Mouse (Mus musculus) C2C12 (cell line): ENCODE data around the gene Tmprss3. TPM values are rescaled to one million over a fixed set of nuclear protein-coding genes. Genes with fewer than 3 reads are reported as not detected.

Source experiments
- H3K27me3 ChIP-seq: one replicate; pipeline ENCODE4 v1.6.1; 2011; ENCODE audit not compliant: control insufficient read depth, insufficient read depth, insufficient read length
- H3K36me3 ChIP-seq: one replicate; pipeline ENCODE4 v1.6.1; 2011; ENCODE audit not compliant: control insufficient read depth, insufficient read depth
- H3K4me3 ChIP-seq: one replicate; pipeline ENCODE4 v1.5.1; 2011; ENCODE audit warnings: mild to moderate bottlenecking, control low read depth; ENCODE audit not compliant: poor library complexity, insufficient read depth, severe bottlenecking
- H3K79me2 ChIP-seq: one replicate; pipeline ENCODE4 v1.6.1; 2011; ENCODE audit not compliant: control insufficient read depth, insufficient read depth
- H3K79me3 ChIP-seq: one replicate; pipeline ENCODE4 v1.6.1; 2011; ENCODE audit warnings: low read depth, control low read depth
- H3ac ChIP-seq: one replicate; pipeline ENCODE3; 2011; ENCODE audit warnings: low read depth; ENCODE audit not compliant: control insufficient read depth, insufficient read length
- CEBPB ChIP-seq: IDR thresholded peaks from one replicate; pipeline ENCODE4 v1.6.1; 2011; ENCODE audit warnings: low read depth, mild to moderate bottlenecking, control low read depth, moderate library complexity
- CTCF ChIP-seq: IDR thresholded peaks from one replicate; pipeline ENCODE4 v1.5.1; 2011; ENCODE audit not compliant: control insufficient read depth, insufficient read depth, insufficient read length
- FOSL1 ChIP-seq: IDR thresholded peaks from one replicate; pipeline ENCODE4 v1.8.0; 2011; ENCODE audit warnings: mild to moderate bottlenecking, low read length; ENCODE audit not compliant: poor library complexity, insufficient read depth, severe bottlenecking
- MAX ChIP-seq: IDR thresholded peaks from one replicate; pipeline ENCODE4 v1.6.1; 2011; ENCODE audit warnings: mild to moderate bottlenecking, control low read depth
- MYOD1 ChIP-seq: IDR thresholded peaks from one replicate; pipeline ENCODE4 v1.6.1; 2011; ENCODE audit warnings: low read depth; ENCODE audit not compliant: control insufficient read depth, insufficient read length
- MYOG ChIP-seq: IDR thresholded peaks from one replicate; pipeline ENCODE4 v1.6.1; 2011; ENCODE audit not compliant: control insufficient read depth, insufficient read length; ENCODE audit errors: extremely low read depth
- USF1 ChIP-seq: IDR thresholded peaks from one replicate; pipeline ENCODE4 v1.6.1; 2011; ENCODE audit warnings: low read depth, mild to moderate bottlenecking, control low read depth, moderate library complexity
- polyA plus RNA-seq: library from polyadenylated mRNA; unstranded; fragments of >200 nt; fragmentation: generic; extraction: Trizol; gene quantifications from one replicate; pipeline ENCODE4 v1.2.1, GENCODE M21; 2012; ENCODE audit warnings: missing spikeins

The Tmprss3 gene
- polyA plus RNA-seq, 1 experiment = not detected

GRCm38 (mm10) chr17:31169796-31170195 lies 29.0 kb downstream of the Tmprss3 start:
- Histone ChIP-seq H3ac (no peak overlapping the region), H3K79me2 (no peaks in the 10 kb centered on the region), H3K36me3 (no peaks in the 10 kb centered on the region), H3K4me3 (no peak overlapping the region), H3K27me3 (no peaks in the 10 kb centered on the region), H3K79me3 (no peaks in the 10 kb centered on the region)
- TF ChIP-seq CTCF (no peak), MYOD1 (no peak), FOSL1 (no peak), MYOG (no peak), CEBPB (no peak), MAX (no peak), USF1 (no peak)

DNA sequence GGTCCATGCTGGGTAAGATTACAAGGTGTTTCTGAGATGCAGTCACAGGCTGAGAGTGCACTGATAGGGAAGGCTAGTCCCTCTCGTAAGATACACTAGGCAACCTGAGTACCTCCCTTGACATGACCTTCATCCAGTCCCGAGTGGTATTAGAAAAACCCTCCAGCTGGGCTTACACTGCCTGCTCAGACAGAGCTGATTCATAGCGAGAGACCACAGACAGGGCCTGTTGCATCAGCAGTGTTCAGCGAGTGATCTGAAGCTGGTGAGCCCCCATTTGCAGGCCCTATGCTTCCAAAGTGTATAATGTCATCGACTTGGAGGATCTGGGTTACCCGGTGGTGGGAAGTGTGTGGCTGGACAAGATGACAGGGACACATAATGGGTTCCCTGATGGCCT lies 33.6 kb downstream of the Tmprss3 start, which contains the start of gene Tff1:
TSS of gene Tff1 (minus strand) at position 151 of the 400 bp plus-strand sequence.
- Histone ChIP-seq H3K4me3 (no peak within 1 kb of the TSS), H3K79me2 (no peaks in the 10 kb centered on the region), H3K36me3 (no peaks in the 10 kb centered on the region), H3K79me3 (no peaks in the 10 kb centered on the region), H3ac (no peak within 1 kb of the TSS), H3K27me3 (no peaks in the 10 kb centered on the region)
- TF ChIP-seq CEBPB (no peak), MYOG (no peak), CTCF (no peak), FOSL1 (no peak), MYOD1 (no peak), MAX (no peak), USF1 (no peak)

- Histone ChIP-seq H3K79me3 (no peaks in the 10 kb centered on the region), H3K36me3 (no peaks in the 10 kb centered on the region), H3K27me3 (no peaks in the 10 kb centered on the region), H3K4me3 (no peak overlapping the region), H3ac (no peak overlapping the region), H3K79me2 (no peaks in the 10 kb centered on the region)
- TF ChIP-seq CTCF (no peak), MAX (no peak), MYOG (no peak), FOSL1 (no peak), CEBPB (no peak)
Measured at GRCm38 (mm10) chr17:31163821-31164220, 35.0 kb downstream of the Tmprss3 start.

DNA sequence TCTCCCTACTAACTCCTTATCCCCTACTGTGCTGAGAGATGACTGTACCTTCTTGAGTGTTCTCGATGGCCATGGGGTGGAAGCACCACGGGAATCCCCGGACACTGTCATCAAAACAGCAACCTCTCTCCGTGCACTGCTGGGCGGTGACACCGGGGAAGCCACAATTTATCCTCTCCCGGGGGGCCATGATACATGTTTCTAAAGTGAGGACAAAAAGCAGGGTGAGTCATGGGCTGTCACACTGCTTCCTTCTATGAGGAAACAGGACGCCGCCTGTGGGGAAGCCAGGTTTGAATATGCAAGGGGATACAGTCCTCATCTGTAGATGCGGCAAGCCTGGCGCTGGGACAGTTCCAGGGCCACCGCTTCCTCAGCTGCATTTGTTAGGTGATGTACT lies 36.2 kb downstream of the Tmprss3 start:
- H3K4me3 ChIP-seq = no peak overlapping the region
- no peaks in the 10 kb centered on the region for H3K79me2 ChIP-seq
- no peak overlapping the region for H3ac ChIP-seq
- no peaks in the 10 kb centered on the region for H3K79me3 ChIP-seq
- no peaks in the 10 kb centered on the region for H3K27me3 ChIP-seq
- no peaks in the 10 kb centered on the region for H3K36me3 ChIP-seq
- TF ChIP-seq MAX (no peak), FOSL1 (peak; percentile 20), CEBPB (no peak), USF1 (no peak)

GRCm38 (mm10) chr17:31160291-31160690 lies 38.5 kb downstream of the Tmprss3 start:
- H3K27me3 ChIP-seq = no peaks in the 10 kb centered on the region
- no peaks in the 10 kb centered on the region for H3K79me2 ChIP-seq
- TF ChIP-seq CEBPB (no peak), MYOG (no peak), CTCF (no peak), FOSL1 (no peak), MYOD1 (no peak), MAX (no peak), USF1 (no peak)
- no peak overlapping the region for H3K4me3 ChIP-seq
- H3K36me3 ChIP-seq = no peaks in the 10 kb centered on the region
- H3ac ChIP-seq = no peak overlapping the region
- no peaks in the 10 kb centered on the region for H3K79me3 ChIP-seq

DNA sequence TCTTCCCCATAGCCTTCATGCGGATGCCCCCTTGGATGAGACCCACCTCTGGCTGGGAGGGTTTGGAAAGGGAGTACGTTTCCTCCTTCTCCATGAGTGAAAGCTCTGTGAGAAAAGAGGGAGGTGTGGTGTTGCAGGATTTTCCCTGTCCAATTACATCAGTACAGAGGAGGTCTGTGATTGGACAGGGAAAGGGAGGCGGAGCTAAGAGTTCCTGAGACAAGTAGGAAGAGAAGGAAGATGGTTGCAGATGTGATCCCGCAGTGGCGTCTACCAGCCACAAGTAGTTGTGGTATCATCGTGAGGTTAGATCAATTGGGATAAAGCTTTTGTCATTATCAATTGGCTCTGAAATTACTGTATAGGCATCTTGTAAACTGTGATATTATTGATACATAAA lies 40.9 kb downstream of the Tmprss3 start:
- no peak overlapping the region for H3K4me3 ChIP-seq
- H3ac ChIP-seq = no peak overlapping the region
- H3K79me3 ChIP-seq = no peaks in the 10 kb centered on the region
- H3K36me3 ChIP-seq = no peaks in the 10 kb centered on the region
- H3K27me3 ChIP-seq = no peaks in the 10 kb centered on the region
- H3K79me2 ChIP-seq = no peaks in the 10 kb centered on the region
- TF ChIP-seq CTCF = no peak
- TF ChIP-seq MYOD1 = no peak
- TF ChIP-seq FOSL1 = no peak
- TF ChIP-seq USF1 = no peak
- TF ChIP-seq MAX = no peak
- TF ChIP-seq CEBPB = no peak
- no peak for TF ChIP-seq MYOG
